Comparison of ENCODE assay signal across 23 mouse cellular contexts in genomic region chr5:90894231-90894630, GRCm38 (mm10). TPM values are rescaled to one million over a fixed set of nuclear protein-coding genes. Genes with fewer than 3 reads are reported as not detected.
DNase-seq lines count a peak whose midpoint lies in the region; TF ChIP-seq lines count a peak whose summit lies in the region.
"Had no signal": no experiment of that assay in that cellular context is flagged by ENCODE, and none has a peak within 500 bp of the region (broad histone marks: within the 10 kb centered on the region; RNA-seq: fewer than 3 reads in every experiment).

No protein-coding gene starts in this region.

- TF ChIP-seq EP300 in heart, adult 2 months (IDR thresholded peaks at IDR 0.05; ENCODE audit: insufficient read depth, low read depth, low read length) = no peak

- H3K79me2 ChIP-seq in heart, adult 2 months (replicated peaks; ENCODE audit: control insufficient read depth, insufficient read depth, low read length) = no peaks in the 10 kb centered on the region
- H3K79me2 ChIP-seq in liver, adult 2 months (ENCODE audit: control insufficient read depth, insufficient read depth, low read length) = no peaks in the 10 kb centered on the region

- H3K4me1 ChIP-seq in heart, adult 2 months (ENCODE audit: control insufficient read depth, insufficient read depth, low read length) = peaks cover 2% of the 10 kb centered on the region
- peaks cover 2% of the 10 kb centered on the region; the same call in 1 of the 2 replicates for H3K4me1 ChIP-seq in liver, adult 2 months (ENCODE audit: control insufficient read depth, insufficient read depth, low read length)

- no peak overlapping the region for H3K4me3 ChIP-seq in heart, adult 2 months
- H3K4me3 ChIP-seq in liver, adult 2 months (ENCODE audit: insufficient read depth, low read depth, low read length) = no peak overlapping the region

- WGBS in heart, adult 2 months = 60% methylated on average over 8 of the region's 8 CpGs
- WGBS in liver, adult 2 months = 63% methylated on average over 8 of the region's 8 CpGs

- TF ChIP-seq CTCF in heart, adult 2 months (IDR thresholded peaks at IDR 0.05) = no peak
- TF ChIP-seq CTCF in liver, adult 2 months (IDR thresholded peaks at IDR 0.05; ENCODE audit: low read depth, low read length) = no peak

- no peak overlapping the region for H3K9ac ChIP-seq in heart, adult 2 months (ENCODE audit: low read depth, low read length)
- H3K9ac ChIP-seq in liver, adult 2 months (ENCODE audit: low read depth, low read length) = no peak overlapping the region

- H3K36me3 ChIP-seq in heart, adult 2 months (ENCODE audit: control insufficient read depth, insufficient read depth, low read length) = no peaks in the 10 kb centered on the region
- H3K36me3 ChIP-seq in liver, adult 2 months (ENCODE audit: control insufficient read depth, insufficient read depth, low read length) = peaks cover 3% of the 10 kb centered on the region; the same call in 1 of the 2 replicates
- H3K36me3 ChIP-seq: G1E had no signal

- DNase-seq in heart, adult 11 months = peak; percentile 93
- DNase-seq in heart, adult 2 months = no peak
- peak; percentile 36 for DNase-seq in liver, adult 2 months (ENCODE audit: extremely low read depth, low read depth, low spot score)
- DNase-seq in liver = no peak
- DNase-seq: adrenal gland, adult 2 months; adrenal gland, adult 8-10 months; adrenal gland, postnatal 10 days; adrenal gland, postnatal 14 days; adrenal gland, postnatal 25 days; adrenal gland, postnatal 36 days; B cell, adult 2 months; cerebellum, adult 11 months; cerebellum, adult 11-12 months; cerebellum, adult 18-20 months had no signal

- H3K27ac ChIP-seq in heart, adult 2 months = no peak overlapping the region
- no peak overlapping the region for H3K27ac ChIP-seq in liver, adult 2 months (replicated peaks; ENCODE audit: insufficient read depth, low read depth, low read length)

- H3K27me3 ChIP-seq in heart, adult 2 months (ENCODE audit: control insufficient read depth, insufficient read depth, low read length) = no peaks in the 10 kb centered on the region
- no peaks in the 10 kb centered on the region for H3K27me3 ChIP-seq in liver, adult 2 months (ENCODE audit: control insufficient read depth, insufficient read depth, low read length)
- H3K27me3 ChIP-seq: CH12.LX, Patski had no signal

- TF ChIP-seq POLR2A in heart, adult 2 months (IDR thresholded peaks at IDR 0.05; ENCODE audit: insufficient read depth, low read depth, low read length) = no peak
- no peak for TF ChIP-seq POLR2A in liver, adult 2 months (IDR thresholded peaks at IDR 0.05; ENCODE audit: extremely low read depth, insufficient read depth, low read length)

- intact Hi-C loops in heart, adult 2 months (cut with DNase I) = no loop called here

RNA-seq across cellular contexts. Expression of gene Cxcl1, which starts 3.2 kb away (rescaled TPM):
- 1 to 10 TPM in 1 of 2 experiments, under 1 TPM in 1; 0.48 to 1.0 TPM for total RNA-seq in heart, adult 2 months (2021)
- polyA plus RNA-seq in heart, adult 2 months (2012; rRNA removed) = 2.0 and 2.8 TPM in 2 replicates
- total RNA-seq in liver, adult 2 months (2014; rRNA removed) = 8.2 and 9.3 TPM in 2 replicates
- polyA plus RNA-seq in liver, adult 2 months (2012; rRNA removed) = 2.0 and 4.2 TPM in 2 replicates
- total RNA-seq: CH12.LX, MEL had no signal
- polyA plus RNA-seq: activated CD4-positive, CD25-positive, alpha-beta regulatory T cell, adult 4 months; CD4-positive, CD25-positive, alpha-beta regulatory T cell, adult 4 months; G1E had no signal

RNA-seq across cellular contexts. Expression of gene Cxcl2, which starts 9.4 kb away (rescaled TPM):
- total RNA-seq in heart, adult 2 months (2021) = not detected
- 0.35 and 0.84 TPM in 2 replicates for polyA plus RNA-seq in heart, adult 2 months (2012; rRNA removed)
- 0.07 and 0.28 TPM in 2 replicates for total RNA-seq in liver, adult 2 months (2014; rRNA removed)
- 0.17 and 0.31 TPM in 2 replicates for polyA plus RNA-seq in liver, adult 2 months (2012; rRNA removed)
- total RNA-seq: adrenal gland, postnatal 25 days; ES-E14; MEL had no signal
- polyA plus RNA-seq: activated CD4-positive, CD25-positive, alpha-beta regulatory T cell, adult 4 months; brain, embryonic 14.5 days; C2C12; G1E had no signal

RNA-seq across cellular contexts. Expression of gene Mthfd2l, which starts 36.7 kb away (rescaled TPM):
- total RNA-seq in heart, adult 2 months (2021) = 1 to 10 TPM; 9.1 to 9.8 TPM
- polyA plus RNA-seq in heart, adult 2 months (2012; rRNA removed) = 8.4 and 8.7 TPM in 2 replicates
- total RNA-seq in liver, adult 2 months (2014; rRNA removed) = 7.8 and 9.9 TPM in 2 replicates
- polyA plus RNA-seq in liver, adult 2 months (2012; rRNA removed) = 6.3 and 6.4 TPM in 2 replicates
- total RNA-seq: MEL had no signal

Comparison
In these comparisons a context has a peak if more than half of its experiments do, and no peak if none do; other contexts are left out.
1. DNase-seq: peak in heart, adult 11 months (single experiment) and liver, adult 2 months (single experiment); none in heart, adult 2 months (0 of 2) and liver (single experiment).